Mouse (Mus musculus) CH12.LX (cell line): Measurements from ENCODE around the gene Alk. TPM values are rescaled to one million over a fixed set of nuclear protein-coding genes. Genes with fewer than 3 reads are reported as not detected.

Experiments
- DNase-seq: peaks from one replicate; pipeline ENCODE4 v3.0.0-alpha.2; 2013; ENCODE audit errors: extremely low read depth
- H3K27ac ChIP-seq: 2 replicates; pipeline ENCODE4 v1.5.1; 2012; ENCODE audit warnings: low read depth, mild to moderate bottlenecking, control low read depth, moderate library complexity; ENCODE audit not compliant: insufficient read depth
- H3K27me3 ChIP-seq: replicated peaks from 2 replicates; pipeline ENCODE3; 2012; ENCODE audit warnings: inconsistent platforms
- H3K36me3 ChIP-seq, 2 experiments: replicated peaks in 1 of 2; 2 replicates each; pipeline versions ENCODE3 to v1.6.1; 2012; ENCODE audit warnings: inconsistent platforms in 1 of 2, low read length in 1 of 2, mild to moderate bottlenecking in 1 of 2, mixed read lengths in 1 of 2, moderate library complexity in 1 of 2; ENCODE audit not compliant: control insufficient read depth in 1 of 2, insufficient read depth in 1 of 2
- H3K4me1 ChIP-seq, 2 experiments: 2 replicates each; pipeline ENCODE4 v1.6.1; 2012; ENCODE audit warnings: inconsistent platforms in 1 of 2, moderate library complexity in 1 of 2; ENCODE audit not compliant: insufficient read depth in 2 of 2, control insufficient read depth in 1 of 2
- H3K4me2 ChIP-seq: 2 replicates; pipeline ENCODE4 v1.6.1; 2012; ENCODE audit warnings: low read depth, mild to moderate bottlenecking, control low read depth; ENCODE audit not compliant: poor library complexity, insufficient read depth, severe bottlenecking
- H3K4me3 ChIP-seq, 3 experiments: fragments of 150-350 bp in 1 of 3; sonication (generic) in 1 of 3; replicated peaks in 1 of 3; 2 replicates each; pipeline versions ENCODE3 to v1.5.1; 2011 to 2012; ENCODE audit warnings: low read depth in 2 of 3, low read length in 2 of 3, mild to moderate bottlenecking in 2 of 3, moderate library complexity in 2 of 3, control low read depth in 1 of 3, improper control_type of control experiment in 1 of 3, inconsistent platforms in 1 of 3, mixed read lengths in 1 of 3; ENCODE audit not compliant: poor library complexity in 1 of 3
- H3K79me2 ChIP-seq: replicated peaks from 2 replicates; pipeline ENCODE4 v1.6.1; 2012; ENCODE audit warnings: mild to moderate bottlenecking, moderate library complexity; ENCODE audit not compliant: control insufficient read depth, poor library complexity, insufficient read depth, severe bottlenecking; ENCODE audit errors: extremely low read depth
- H3K9ac ChIP-seq: 2 replicates; pipeline ENCODE4 v1.6.1; 2012; ENCODE audit warnings: low read depth, mild to moderate bottlenecking, control low read depth, moderate library complexity; ENCODE audit not compliant: insufficient read depth
- H3K9me3 ChIP-seq: replicated peaks from 2 replicates; pipeline ENCODE3; 2012; ENCODE audit warnings: low read length, inconsistent platforms, mixed read lengths
- BHLHE40 ChIP-seq: IDR thresholded peaks from 2 replicates; pipeline ENCODE4 v1.6.1; 2011; ENCODE audit warnings: mild to moderate bottlenecking, low read depth, low read length, improper control_type of control experiment
- CHD2 ChIP-seq: IDR thresholded peaks from 2 replicates; pipeline ENCODE4 v1.6.1; 2011; ENCODE audit warnings: low read length, improper control_type of control experiment
- CTCF ChIP-seq, 2 experiments: IDR thresholded peaks in 1 of 2; conservative IDR thresholded peaks in 1 of 2; 2 replicates each; pipeline ENCODE4 v1.5.1; 2011 to 2012; ENCODE audit warnings: low read depth in 2 of 2, low read length in 2 of 2, improper control_type of control experiment in 1 of 2, inconsistent platforms in 1 of 2, mild to moderate bottlenecking in 1 of 2, moderate library complexity in 1 of 2
- EP300 ChIP-seq: IDR thresholded peaks from 2 replicates; pipeline ENCODE4 v1.6.1; 2011; ENCODE audit warnings: low read length, improper control_type of control experiment
- ETS1 ChIP-seq: conservative IDR thresholded peaks from 2 replicates; pipeline ENCODE4 v1.6.1; 2012; ENCODE audit warnings: low read depth, mild to moderate bottlenecking, inconsistent platforms, low read length, improper control_type of control experiment, moderate library complexity
- HCFC1 ChIP-seq: IDR thresholded peaks from 2 replicates; pipeline ENCODE4 v1.6.1; 2012; ENCODE audit warnings: low read depth, mild to moderate bottlenecking, inconsistent platforms, low read length, improper control_type of control experiment
- IRF4 ChIP-seq: IDR thresholded peaks from 2 replicates; pipeline ENCODE4 v1.6.1; 2014; ENCODE audit warnings: low read depth, mild to moderate bottlenecking, inconsistent platforms, low read length, improper control_type of control experiment
- JUN ChIP-seq: IDR thresholded peaks from 2 replicates; pipeline ENCODE4 v1.6.1; 2011; ENCODE audit warnings: low read depth, mild to moderate bottlenecking, low read length, improper control_type of control experiment, moderate library complexity; ENCODE audit not compliant: insufficient read depth
- JUND ChIP-seq: conservative IDR thresholded peaks from 2 replicates; pipeline ENCODE4 v1.6.1; 2011; ENCODE audit warnings: low read depth, low read length, improper control_type of control experiment
- KAT2A ChIP-seq: IDR thresholded peaks from 2 replicates; pipeline ENCODE4 v1.6.1; 2012; ENCODE audit warnings: low read length, improper control_type of control experiment, inconsistent platforms; ENCODE audit not compliant: insufficient replicate concordance
- MAFK ChIP-seq: IDR thresholded peaks from 2 replicates; pipeline ENCODE4 v1.6.1; 2011; ENCODE audit warnings: low read length, improper control_type of control experiment; ENCODE audit not compliant: insufficient replicate concordance
- MAX ChIP-seq: IDR thresholded peaks from 2 replicates; pipeline ENCODE4 v1.6.1; 2011; ENCODE audit warnings: low read length, improper control_type of control experiment
- MEF2A ChIP-seq: IDR thresholded peaks from 2 replicates; pipeline ENCODE4 v1.6.1; 2014; ENCODE audit warnings: low read depth, mild to moderate bottlenecking, inconsistent platforms, low read length, improper control_type of control experiment, borderline replicate concordance
- MXI1 ChIP-seq: IDR thresholded peaks from 2 replicates; pipeline ENCODE4 v1.6.1; 2011; ENCODE audit warnings: mild to moderate bottlenecking, low read depth, low read length, improper control_type of control experiment
- MYC ChIP-seq: IDR thresholded peaks from 2 replicates; pipeline ENCODE4 v1.6.1; 2011; ENCODE audit warnings: low read depth, mild to moderate bottlenecking, improper control_type of control experiment, low read length
- NELFE ChIP-seq: IDR thresholded peaks from 2 replicates; pipeline ENCODE4 v1.6.1; 2011; ENCODE audit warnings: low read depth, low read length, improper control_type of control experiment
- POLR2A ChIP-seq: IDR thresholded peaks from 2 replicates; pipeline ENCODE4 v1.6.1; 2011; ENCODE audit warnings: low read depth, mild to moderate bottlenecking, improper control_type of control experiment, low read length
- RAD21 ChIP-seq: IDR thresholded peaks from 2 replicates; pipeline ENCODE4 v1.6.1; 2011; ENCODE audit warnings: low read depth, mild to moderate bottlenecking, low read length, improper control_type of control experiment, moderate library complexity
- SIN3A ChIP-seq: IDR thresholded peaks from 2 replicates; pipeline ENCODE4 v1.6.1; 2012; ENCODE audit warnings: low read length, improper control_type of control experiment, inconsistent platforms
- SMC3 ChIP-seq: IDR thresholded peaks from 2 replicates; pipeline ENCODE4 v1.6.1; 2011; ENCODE audit warnings: low read depth, low read length, improper control_type of control experiment
- TBP ChIP-seq: conservative IDR thresholded peaks from 2 replicates; pipeline ENCODE4 v1.6.1; 2011; ENCODE audit warnings: low read depth, low read length, improper control_type of control experiment
- TCF12 ChIP-seq: IDR thresholded peaks from 2 replicates; pipeline ENCODE4 v1.6.1; 2014; ENCODE audit warnings: low read depth, mild to moderate bottlenecking, inconsistent platforms, low read length, improper control_type of control experiment
- UBTF ChIP-seq: IDR thresholded peaks from 2 replicates; pipeline ENCODE4 v1.6.1; 2012; ENCODE audit warnings: low read depth, mild to moderate bottlenecking, inconsistent platforms, low read length, improper control_type of control experiment, moderate library complexity
- USF1 ChIP-seq: IDR thresholded peaks from 2 replicates; pipeline ENCODE4 v1.6.1; 2014; ENCODE audit warnings: low read depth, mild to moderate bottlenecking, inconsistent platforms, low read length, improper control_type of control experiment
- ZNF384 ChIP-seq: IDR thresholded peaks from 2 replicates; pipeline ENCODE4 v1.6.1; 2012; ENCODE audit warnings: low read depth, low read length, improper control_type of control experiment, inconsistent platforms
- dilution Hi-C: fragments of 300-500 bp; cut with MboI; formaldehyde crosslinking; loops from 2 replicates; pipeline ENCODE4 v1.14.3; 2020; ENCODE audit warnings: low sequenced_read_pairs; ENCODE audit not compliant: extremely low pct_unique_long_range_greater_than_20kb, extremely low pct_ligation_motif_present
- in situ Hi-C: fragments of 300-500 bp; cut with MboI; formaldehyde crosslinking; loops from 3 replicates; pipeline ENCODE4 v1.14.3; 2019; ENCODE audit warnings: low sequenced_read_pairs, low pct_ligation_motif_present, low pct_unique_long_range_greater_than_20kb, mixed read lengths
- polyA plus RNA-seq: library from polyadenylated mRNA; unstranded; fragments of >175 nt; gene quantifications from 2 replicates; pipeline ENCODE4 v1.2.1, GENCODE M21; 2012; ENCODE audit warnings: low read depth; ENCODE audit not compliant: insufficient read length
- total RNA-seq, 2 experiments: library from RNA; depleted of rRNA; stranded (reverse); fragments of 300-350 nt in 1 of 2; fragments of >200 nt in 1 of 2; gene quantifications; 2 replicates each; pipeline ENCODE4 v1.2.3; 2012 to 2014

The Alk gene
- total and polyA plus RNA-seq, 3 experiments = 0.38 to 0.63 (median 0.44) TPM

GRCm38 (mm10) chr17:72271640-72272039 is 332.8 kb downstream of the Alk start:
- Histone ChIP-seq H3K27ac (peak overlapping the region; percentile 99), H3K79me2 (no peaks in the 10 kb centered on the region), H3K9me3 (no peaks in the 10 kb centered on the region), H3K9ac (peak overlapping the region; percentile 32), H3K4me2 (peak overlapping the region; percentile 86), H3K27me3 (no peaks in the 10 kb centered on the region), H3K36me3 (no peaks in the 10 kb centered on the region), H3K4me1 (peaks cover 27 to 54% of the 10 kb centered on the region in 2 experiments), H3K4me3 (no peak overlapping the region)
- in situ Hi-C loops = no loop called here
- dilution Hi-C loops = no loop called here
- TF ChIP-seq MEF2A (peak; percentile 98), MXI1 (no peak), POLR2A (0 out of 2 replicates have a peak, but pooled peaks have one; percentile 39), HCFC1 (0 out of 2 replicates have a peak, but pooled peaks have one; percentile 8), EP300 (peak; percentile 95), ZNF384 (peak; percentile 45; the same call in 1 of the 2 replicates), KAT2A (no peak), ETS1 (peak; percentile 83), JUND (peak; percentile 95), JUN (peak; percentile 90), BHLHE40 (peak; percentile 61), MYC (peak; percentile 51), UBTF (no peak), TCF12 (peak; percentile 86), SIN3A (peak; percentile 43; the same call in 1 of the 2 replicates), NELFE (no peak), MAX (peak; percentile 6; the same call in 1 of the 2 replicates), TBP (peak; percentile 85), IRF4 (peak; percentile 97), CHD2 (peak; percentile 44; the same call in 1 of the 2 replicates)
- DNase-seq = peak; percentile 67

GRCm38 (mm10) chr17:72268529-72268928 is 335.9 kb downstream of the Alk start:
- Histone ChIP-seq H3K27ac (no peak overlapping the region), H3K9ac (no peak overlapping the region), H3K4me2 (no peak overlapping the region), H3K27me3 (no peaks in the 10 kb centered on the region), H3K4me3 (no peak overlapping the region), H3K36me3 (no peaks in the 10 kb centered on the region), H3K4me1 (peaks cover 19 to 32% of the 10 kb centered on the region in 2 experiments), H3K79me2 (no peaks in the 10 kb centered on the region), H3K9me3 (no peaks in the 10 kb centered on the region)
- in situ Hi-C loops (no loop called here), dilution Hi-C loops (no loop called here)
- DNase-seq = no peak
- TF ChIP-seq RAD21 (peak; percentile 43), CTCF (conservative IDR thresholded peaks at IDR 0.05 in 1 of 2, IDR thresholded peaks at IDR 0.05 in 1 of 2; ENCODE audit: low read depth in 2 of 2, low read length in 2 of 2) (peak; percentile 6 to 61; a peak in 2 of 4 replicates), MAX (0 out of 2 replicates have a peak, but pooled peaks have one; percentile 33), SMC3 (peak; percentile 56), USF1 (no peak), MYC (0 out of 2 replicates have a peak, but pooled peaks have one; percentile 45), MAFK (no peak)
